Comparison of ENCODE assay signal across 9 mouse cellular contexts in the genomic region with DNA sequence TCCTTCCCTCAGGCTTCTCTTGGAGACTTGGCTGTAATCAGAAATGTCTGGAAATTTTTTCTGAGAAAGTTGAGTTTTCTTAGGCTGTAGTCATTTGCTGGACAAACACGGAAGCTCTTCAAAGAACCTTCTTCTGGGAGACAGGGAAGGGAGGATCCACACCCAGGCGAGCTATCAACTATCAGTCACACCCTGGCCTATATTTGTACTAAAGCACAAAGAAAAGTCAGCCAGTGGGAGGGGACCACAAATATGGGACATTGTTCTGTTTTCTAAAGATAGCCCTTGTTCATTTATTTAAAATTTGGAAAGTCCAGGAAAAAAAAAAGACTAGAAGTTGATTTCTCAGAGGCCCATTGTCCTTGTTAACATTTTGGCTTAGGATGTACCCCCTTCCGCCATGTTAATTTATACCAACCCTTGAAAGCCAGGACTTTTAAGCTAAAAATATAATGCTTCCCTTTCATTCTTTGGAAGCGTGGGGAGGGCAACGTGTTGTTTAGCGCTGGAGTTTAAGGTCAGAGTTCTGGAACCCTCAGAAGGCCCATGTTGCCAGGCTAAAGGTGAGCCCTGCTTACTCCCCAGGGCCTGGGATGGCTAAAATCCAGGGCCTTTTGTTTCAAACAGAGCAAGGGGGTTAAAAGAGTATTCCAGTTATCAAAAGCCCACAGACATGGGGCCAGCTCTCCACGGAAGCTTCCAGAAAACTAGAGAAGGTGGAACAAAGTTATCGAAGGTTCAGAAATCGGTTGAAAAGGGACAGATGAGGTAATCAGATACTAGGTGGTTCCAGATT.
A peak's percentile ranks its signal among the peaks of the same experiment; 100 is the strongest.
DNase-seq lines count a peak whose midpoint lies in the region; ATAC-seq and TF ChIP-seq lines count a peak whose summit lies in the region.
"Had no signal": no experiment of that assay in that cellular context is flagged by ENCODE, and none has a peak within 500 bp of the region (broad histone marks: within the 10 kb centered on the region; RNA-seq: fewer than 3 reads in every experiment).

No protein-coding gene starts in this region.

- H3K9me3 ChIP-seq in lung, embryonic 14.5 days (ENCODE audit: low read depth, low read length), result no peaks in the 10 kb centered on the region
- H3K9me3 ChIP-seq in forebrain, embryonic 11.5 days (ENCODE audit: control insufficient read depth, low read length), result no peaks in the 10 kb centered on the region

- no peak for TF ChIP-seq POLR2A in lung, adult 2 months (IDR thresholded peaks at IDR 0.05; ENCODE audit: borderline replicate concordance, extremely low read depth, low read depth, low read length)
- no peak for TF ChIP-seq POLR2A in embryonic fibroblast, embryonic 13.5 days (IDR thresholded peaks at IDR 0.05; ENCODE audit: low read depth, low read length)
- TF ChIP-seq POLR2A in myocyte (IDR thresholded peaks at IDR 0.05; ENCODE audit: insufficient read length, low read depth), result no peak

- H3K4me3 ChIP-seq in lung, embryonic 14.5 days (ENCODE audit: low read depth, low read length), result no peak overlapping the region
- H3K4me3 ChIP-seq in lung, adult 2 months (replicated peaks; ENCODE audit: extremely low read depth, low read depth, low read length), result no peak overlapping the region
- no peak overlapping the region for H3K4me3 ChIP-seq in embryonic fibroblast, embryonic 13.5 days (ENCODE audit: insufficient read depth, low read length)
- H3K4me3 ChIP-seq in myocyte, result no peak overlapping the region
- no peak overlapping the region for H3K4me3 ChIP-seq in forebrain, embryonic 11.5 days (ENCODE audit: low read depth, low read length)

- H3K4me1 ChIP-seq in lung, embryonic 14.5 days (ENCODE audit: insufficient read depth), result peaks cover 4% of the 10 kb centered on the region; the same call in 1 of the 2 replicates
- peaks cover 2% of the 10 kb centered on the region; the same call in 1 of the 2 replicates for H3K4me1 ChIP-seq in lung, adult 2 months (ENCODE audit: control insufficient read depth, insufficient read depth, low read length)
- H3K4me1 ChIP-seq in embryonic fibroblast, embryonic 13.5 days (ENCODE audit: control insufficient read depth, insufficient read depth, low read length), result peaks cover 5% of the 10 kb centered on the region
- no peaks in the 10 kb centered on the region for H3K4me1 ChIP-seq in forebrain, embryonic 11.5 days (replicated peaks; ENCODE audit: control insufficient read depth, insufficient read depth, low read length)

- no peak overlapping the region for H3K9ac ChIP-seq in lung, embryonic 14.5 days
- no peak overlapping the region for H3K9ac ChIP-seq in forebrain, embryonic 11.5 days (ENCODE audit: low read length)

- H3K27ac ChIP-seq in lung, embryonic 14.5 days (ENCODE audit: low read depth), result no peak overlapping the region
- peak overlapping the region; percentile 23; the same call in 1 of the 2 replicates for H3K27ac ChIP-seq in embryonic fibroblast, embryonic 13.5 days (ENCODE audit: insufficient read depth, low read length)
- H3K27ac ChIP-seq in forebrain, embryonic 11.5 days (ENCODE audit: low read depth, low read length), result no peak overlapping the region

- whole genome bisulfite sequencing in lung, embryonic 14.5 days, result 75% methylated on average over 9 of the region's 9 CpGs
- 63% methylated on average over 9 of the region's 9 CpGs for WGBS in lung, adult 2 months
- 81% methylated on average over 9 of the region's 9 CpGs for WGBS in forebrain, embryonic 11.5 days

- H3K36me3 ChIP-seq in lung, embryonic 14.5 days (ENCODE audit: insufficient read depth), result no peaks in the 10 kb centered on the region
- H3K36me3 ChIP-seq in myocyte (ENCODE audit: control insufficient read depth, insufficient read depth), result no peaks in the 10 kb centered on the region
- no peaks in the 10 kb centered on the region for H3K36me3 ChIP-seq in forebrain, embryonic 11.5 days (ENCODE audit: control insufficient read depth, insufficient read depth, low read length)

- no peak overlapping the region for H3ac ChIP-seq in myocyte (ENCODE audit: control insufficient read depth, insufficient read length)

- DNase-seq in lung, embryonic 14.5 days, result no peak
- no peak for DNase-seq in lung, adult 2 months
- DNase-seq in kidney, adult 8-10 months, result peak; percentile 43 to 46
- no peak for DNase-seq in forebrain, embryonic 11.5 days (ENCODE audit: low spot score)
- no peak for DNase-seq in gastrocnemius, adult 18-20 months (ENCODE audit: low spot score)
- DNase-seq in cerebellum, adult 9-11 months, result no peak
- DNase-seq: cerebellum, postnatal 25 days had no signal

- H3K4me2 ChIP-seq in lung, embryonic 14.5 days, result peak overlapping the region; percentile 54; the same call in 1 of the 2 replicates
- H3K4me2 ChIP-seq in myocyte (ENCODE audit: low read depth), result peak overlapping the region; percentile 43
- no peak overlapping the region for H3K4me2 ChIP-seq in forebrain, embryonic 11.5 days (ENCODE audit: low read depth, low read length, severe bottlenecking)

- no peak for ATAC-seq in lung, embryonic 14.5 days (ENCODE audit: insufficient read depth)
- ATAC-seq in forebrain, embryonic 11.5 days (replicated peaks; ENCODE audit: low FRiP score), result no peak

- no peaks in the 10 kb centered on the region for H3K27me3 ChIP-seq in lung, embryonic 14.5 days (ENCODE audit: insufficient read depth, low read length)
- no peaks in the 10 kb centered on the region for H3K27me3 ChIP-seq in myocyte (ENCODE audit: control insufficient read depth, insufficient read depth, insufficient read length)
- no peaks in the 10 kb centered on the region for H3K27me3 ChIP-seq in forebrain, embryonic 11.5 days (ENCODE audit: control insufficient read depth, insufficient read depth, low read length)

- no peaks in the 10 kb centered on the region for H3K79me2 ChIP-seq in myocyte (ENCODE audit: control insufficient read depth, insufficient read depth)

- TF ChIP-seq CTCF in lung, embryonic 14.5 days (IDR thresholded peaks at IDR 0.05; ENCODE audit: low read depth), result no peak
- TF ChIP-seq CTCF in lung, adult 2 months (IDR thresholded peaks at IDR 0.05; ENCODE audit: insufficient read depth, low read length), result no peak
- no peak for TF ChIP-seq CTCF in embryonic fibroblast, embryonic 13.5 days (IDR thresholded peaks at IDR 0.05; ENCODE audit: borderline replicate concordance, insufficient read depth, low read length)

TF ChIP-seq in myocyte, 11 proteins besides CTCF, POLR2A, EP300 and RAD21:
- TF ChIP-seq TCF3 (IDR thresholded peaks at IDR 0.05; ENCODE audit: insufficient read length, low read depth) (no peak), SRF (IDR thresholded peaks at IDR 0.05; ENCODE audit: control insufficient read depth, insufficient read length, low read depth) (no peak), REST (IDR thresholded peaks at IDR 0.05; ENCODE audit: insufficient read depth, insufficient read length) (no peak), E2F4 (IDR thresholded peaks at IDR 0.05; ENCODE audit: insufficient read depth) (no peak), MYOG (IDR thresholded peaks at IDR 0.05; ENCODE audit: control insufficient read depth in 1 of 3, insufficient read depth in 1 of 3, insufficient read length in 2 of 3, low read depth in 2 of 3) (no peak), TCF12 (IDR thresholded peaks at IDR 0.05; ENCODE audit: insufficient read depth, poor library complexity, severe bottlenecking) (no peak), MAX (IDR thresholded peaks at IDR 0.05; ENCODE audit: low read depth) (no peak), MYOD1 (IDR thresholded peaks at IDR 0.05; ENCODE audit: control insufficient read depth in 1 of 3, insufficient read length in 2 of 3, low read depth in 2 of 3) (no peak), CEBPB (IDR thresholded peaks at IDR 0.05; ENCODE audit: insufficient read depth, poor library complexity, severe bottlenecking) (no peak)

Comparison
In these comparisons a context has a peak if more than half of its experiments do, and no peak if none do; other contexts are left out.
1. DNase-seq: peak in kidney, adult 8-10 months (2 of 2); none in lung, embryonic 14.5 days (single experiment), lung, adult 2 months (single experiment), forebrain, embryonic 11.5 days (single experiment), gastrocnemius, adult 18-20 months (single experiment) and cerebellum, adult 9-11 months (single experiment).